Mouse (Mus musculus) cerebellum, adult 8-10 months (tissue): ENCODE results near the gene Snx30.

Experiments used
- DNase-seq: peaks from one replicate; pipeline ENCODE4 v3.0.0; 2022

Snx30 gene

GRCm38 (mm10) chr4:59877025-59877424 lies 71.4 kb downstream of the Snx30 start:
- no peak for DNase-seq

- DNase-seq, result no peak
These were observed 73.0 kb downstream of the Snx30 start for GRCm38 (mm10) chr4:59878595-59878994.

GRCm38 (mm10) chr4:59879444-59879843 lies 73.8 kb downstream of the Snx30 start:
- no peak for DNase-seq

- DNase-seq, result no peak
These were observed 75.1 kb downstream of the Snx30 start for GRCm38 (mm10) chr4:59880725-59881124.

GRCm38 (mm10) chr4:59881210-59881609 lies 75.6 kb downstream of the Snx30 start:
- no peak for DNase-seq

GRCm38 (mm10) chr4:59884136-59884696 lies 78.6 kb downstream of the Snx30 start:
- DNase-seq, result no peak

GRCm38 (mm10) chr4:59886281-59886680 lies 80.6 kb downstream of the Snx30 start:
- DNase-seq, result no peak

GRCm38 (mm10) chr4:59887011-59887410 lies 81.4 kb downstream of the Snx30 start:
- DNase-seq, result no peak

GRCm38 (mm10) chr4:59888014-59888413 lies 82.4 kb downstream of the Snx30 start:
- DNase-seq, result no peak

- peak; percentile 75 for DNase-seq
These were observed 84.5 kb downstream of the Snx30 start for GRCm38 (mm10) chr4:59890086-59890600.

GRCm38 (mm10) chr4:59891723-59892416 lies 86.2 kb downstream of the Snx30 start:
- no peak for DNase-seq

- no peak for DNase-seq
These were observed 87.1 kb downstream of the Snx30 start for GRCm38 (mm10) chr4:59892731-59893130.

- DNase-seq, result no peak
These were observed 88.8 kb downstream of the Snx30 start for GRCm38 (mm10) chr4:59894415-59894814.

GRCm38 (mm10) chr4:59894977-59895575 lies 89.4 kb downstream of the Snx30 start:
- DNase-seq, result no peak

- DNase-seq, result no peak
These were observed 90.4 kb downstream of the Snx30 start for GRCm38 (mm10) chr4:59896000-59896399.

- no peak for DNase-seq
These were observed 92.3 kb downstream of the Snx30 start for GRCm38 (mm10) chr4:59897814-59898520.

- no peak for DNase-seq
These were observed 92.9 kb downstream of the Snx30 start for GRCm38 (mm10) chr4:59898521-59898919.

- no peak for DNase-seq
These were observed 96.2 kb downstream of the Snx30 start for GRCm38 (mm10) chr4:59901810-59902209.

- no peak for DNase-seq
These were observed 96.9 kb downstream of the Snx30 start for GRCm38 (mm10) chr4:59902547-59902946.

- DNase-seq, result no peak
These were observed 101.5 kb downstream of the Snx30 start for GRCm38 (mm10) chr4:59907092-59907491.

GRCm38 (mm10) chr4:59907657-59908230 lies 102.1 kb downstream of the Snx30 start:
- DNase-seq, result no peak

GRCm38 (mm10) chr4:59908785-59909184 lies 103.1 kb downstream of the Snx30 start:
- DNase-seq, result no peak
